Mouse (Mus musculus) ES-E14 (cell line): ENCODE results near the gene Cacnb4.

Experiments
- HCFC1 ChIP-seq: IDR thresholded peaks from 2 replicates; pipeline ENCODE4 v1.6.1; 2012; ENCODE audit warnings: low read length, inconsistent platforms, borderline replicate concordance; ENCODE audit not compliant: insufficient read depth
- ZC3H11A ChIP-seq: IDR thresholded peaks from 2 replicates; pipeline ENCODE4 v1.6.1; 2012; ENCODE audit warnings: low read depth, mild to moderate bottlenecking, inconsistent platforms, low read length, borderline replicate concordance
- ZNF384 ChIP-seq: IDR thresholded peaks from 2 replicates; pipeline ENCODE4 v1.6.1; 2012; ENCODE audit warnings: low read depth, low read length, inconsistent platforms

DNA sequence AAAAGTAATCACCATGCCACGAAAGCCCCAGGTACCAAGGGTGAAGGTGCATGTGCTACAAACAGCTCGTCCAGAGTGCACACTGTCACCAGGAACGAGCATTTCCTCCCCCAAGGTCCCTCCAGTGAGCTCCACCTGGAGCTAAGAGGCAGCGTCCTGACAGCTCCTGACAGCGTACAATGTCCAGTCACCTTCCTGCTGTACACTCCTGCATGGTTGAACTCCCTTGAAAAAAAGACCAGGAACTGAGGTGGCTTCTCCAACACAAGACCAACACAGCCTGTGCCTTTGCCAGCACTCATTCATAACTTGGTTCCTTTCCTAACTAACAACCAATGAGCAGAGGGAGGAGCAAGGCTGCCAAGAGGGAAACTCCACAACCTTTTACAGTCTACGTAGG, 255.4 kb downstream of the Cacnb4 start:
- TF ChIP-seq HCFC1: no peak
- no peak for TF ChIP-seq ZC3H11A
- no peak for TF ChIP-seq ZNF384
